Mouse (Mus musculus) retina, postnatal 7 days (tissue): ENCODE results near the gene Tubg1.
"Not testable (repeated sequence)": the region's sequence is repeated elsewhere in the genome, so short reads cannot be mapped to it uniquely, and the experiment has no call there.

Experiments used
- DNase-seq: peaks from one replicate; pipeline ENCODE4 v3.0.0-alpha.2; 2012; ENCODE audit warnings: low read depth, low spot score

Tubg1 gene

GRCm38 (mm10) chr11:101140164-101140819, 20.6 kb downstream of the Tubg1 start:
- no peak for DNase-seq

GRCm38 (mm10) chr11:101141088-101141487, 21.4 kb downstream of the Tubg1 start:
- no peak for DNase-seq

GRCm38 (mm10) chr11:101142215-101142967, 22.7 kb downstream of the Tubg1 start:
- DNase-seq, result no peak

- DNase-seq, result no peak
Observed at GRCm38 (mm10) chr11:101143338-101144225, 23.8 kb downstream of the Tubg1 start.

GRCm38 (mm10) chr11:101146377-101146776, 26.6 kb downstream of the Tubg1 start:
- DNase-seq, result no peak

GRCm38 (mm10) chr11:101148751-101149150, 29.0 kb downstream of the Tubg1 start:
- no peak for DNase-seq

- DNase-seq, result no peak
Observed at GRCm38 (mm10) chr11:101149178-101150105, 29.7 kb downstream of the Tubg1 start.

GRCm38 (mm10) chr11:101151063-101151462, 31.3 kb downstream of the Tubg1 start:
- DNase-seq, result no peak

GRCm38 (mm10) chr11:101152825-101153224, 33.1 kb downstream of the Tubg1 start:
- no peak for DNase-seq

GRCm38 (mm10) chr11:101154648-101155047, 34.9 kb downstream of the Tubg1 start:
- no peak for DNase-seq

GRCm38 (mm10) chr11:101155151-101155550, 35.4 kb downstream of the Tubg1 start:
- no peak for DNase-seq

- DNase-seq, result peak; percentile 46
Observed at GRCm38 (mm10) chr11:101155728-101156371, 36.1 kb downstream of the Tubg1 start, which contains the start of gene Tubg2. TSS of gene Tubg2 (plus strand) at chr11:101155907.

GRCm38 (mm10) chr11:101160151-101160550, 40.4 kb downstream of the Tubg1 start:
- not testable (repeated sequence) for DNase-seq

GRCm38 (mm10) chr11:101160981-101161505, 41.3 kb downstream of the Tubg1 start:
- not testable (repeated sequence) for DNase-seq

GRCm38 (mm10) chr11:101161551-101161950, 41.8 kb downstream of the Tubg1 start:
- DNase-seq, result no peak

- DNase-seq, result no peak
Observed at GRCm38 (mm10) chr11:101162301-101162700, 42.6 kb downstream of the Tubg1 start.

- DNase-seq, result no peak
Observed at GRCm38 (mm10) chr11:101162772-101163171, 43.0 kb downstream of the Tubg1 start.

GRCm38 (mm10) chr11:101163476-101164350, 44.0 kb downstream of the Tubg1 start:
- no peak for DNase-seq

GRCm38 (mm10) chr11:101164351-101164665, 44.6 kb downstream of the Tubg1 start:
- DNase-seq, result no peak
